10 mouse cellular contexts compared by ENCODE assay signal in the genomic region with DNA sequence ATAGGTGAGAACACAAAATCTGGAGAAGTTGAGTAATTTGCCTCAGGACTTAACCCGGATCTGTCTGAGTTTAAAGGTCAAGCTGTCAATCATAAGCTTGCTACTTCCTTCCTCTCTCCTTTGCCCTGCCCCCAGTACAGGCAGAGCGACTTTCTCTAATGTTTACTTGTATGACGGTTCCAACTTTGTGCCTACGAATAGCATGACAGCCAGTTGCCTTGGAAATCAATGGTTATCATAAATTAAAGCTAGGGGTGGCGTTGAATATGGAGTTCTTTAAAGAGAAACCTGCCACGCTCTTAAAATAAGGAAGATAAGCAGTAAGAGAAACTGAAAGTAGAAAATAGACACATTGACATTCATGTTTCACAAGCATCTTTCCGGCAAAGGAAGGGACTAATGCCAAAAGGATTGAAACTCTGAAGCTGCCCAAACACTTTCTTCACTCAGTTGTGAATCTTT. TPM values are rescaled to one million over a fixed set of nuclear protein-coding genes. Genes with fewer than 3 reads are reported as not detected.
DNase-seq lines count a peak whose midpoint lies in the region; ATAC-seq and TF ChIP-seq lines count a peak whose summit lies in the region.
"Had no signal": no experiment of that assay in that cellular context is flagged by ENCODE, and none has a peak within 500 bp of the region (broad histone marks: within the 10 kb centered on the region; RNA-seq: fewer than 3 reads in every experiment).

No protein-coding gene starts in this region.

- no peak for TF ChIP-seq CTCF in G1E (IDR thresholded peaks at IDR 0.05; ENCODE audit: low read depth, low read length)
- no peak for TF ChIP-seq CTCF in lung, postnatal 0 days (IDR thresholded peaks at IDR 0.05)

- H3K4me3 ChIP-seq in G1E (ENCODE audit: low read depth, low read length): peak overlapping the region; percentile 60
- 0 out of 2 replicates have a peak overlapping the region, but pooled peaks have one; percentile 16 for H3K4me3 ChIP-seq in intestine, embryonic 15.5 days (replicated peaks)
- H3K4me3 ChIP-seq in lung, postnatal 0 days (ENCODE audit: low read depth, low read length): peak overlapping the region; percentile 36

- H3K9me3 ChIP-seq in G1E (replicated peaks): no peaks in the 10 kb centered on the region
- H3K9me3 ChIP-seq in intestine, embryonic 15.5 days: no peaks in the 10 kb centered on the region
- H3K9me3 ChIP-seq in lung, postnatal 0 days (ENCODE audit: low read length): no peaks in the 10 kb centered on the region

- 31% methylated on average over 7 of the region's 7 CpGs for WGBS in intestine, embryonic 15.5 days
- 15% methylated on average over 7 of the region's 7 CpGs for WGBS in lung, postnatal 0 days

- H3K4me2 ChIP-seq in intestine, embryonic 15.5 days (replicated peaks): peak overlapping the region; percentile 39
- H3K4me2 ChIP-seq in lung, postnatal 0 days (replicated peaks; ENCODE audit: low read depth, low read length): peak overlapping the region; percentile 30; the same call in 1 of the 2 replicates
- H3K4me2 ChIP-seq: lung, embryonic 14.5 days had no signal

- TF ChIP-seq EP300 in lung, postnatal 0 days (IDR thresholded peaks at IDR 0.05): peak; percentile 46; the same call in 1 of the 2 replicates

- no peak overlapping the region for H3K9ac ChIP-seq in intestine, embryonic 15.5 days
- H3K9ac ChIP-seq in lung, postnatal 0 days (replicated peaks; ENCODE audit: low read depth): no peak overlapping the region
- H3K9ac ChIP-seq: lung, embryonic 14.5 days had no signal

- no peaks in the 10 kb centered on the region for H3K36me3 ChIP-seq in G1E (replicated peaks)
- H3K36me3 ChIP-seq in intestine, embryonic 15.5 days: no peaks in the 10 kb centered on the region
- no peaks in the 10 kb centered on the region for H3K36me3 ChIP-seq in lung, postnatal 0 days (ENCODE audit: insufficient read depth, low read length)

- H3K27me3 ChIP-seq in G1E (ENCODE audit: insufficient read depth, low read length): peaks cover 6% of the 10 kb centered on the region
- H3K27me3 ChIP-seq in intestine, embryonic 15.5 days (replicated peaks): no peaks in the 10 kb centered on the region
- no peaks in the 10 kb centered on the region for H3K27me3 ChIP-seq in lung, postnatal 0 days (replicated peaks; ENCODE audit: insufficient read depth, low read length)

- peaks cover 7% of the 10 kb centered on the region for H3K4me1 ChIP-seq in G1E (ENCODE audit: insufficient read depth, low read depth, low read length)
- peaks cover 3% of the 10 kb centered on the region; the same call in 1 of the 2 replicates for H3K4me1 ChIP-seq in intestine, embryonic 15.5 days (replicated peaks)
- H3K4me1 ChIP-seq in lung, postnatal 0 days (ENCODE audit: insufficient read depth, low read depth, low read length): no peaks in the 10 kb centered on the region

- ATAC-seq in G1E (ENCODE audit: extremely low read depth, insufficient number of reproducible peaks, low FRiP score, poor library complexity, severe bottlenecking): peak; percentile 92
- ATAC-seq in intestine, embryonic 15.5 days: 0 out of 2 replicates have a peak, but pooled peaks have one; percentile 45
- ATAC-seq in lung, postnatal 0 days: peak; percentile 80

- DNase-seq in 416B (ENCODE audit: low read depth) (peak; percentile 84), G1E (ENCODE audit: low spot score) (peak; percentile 30)
- DNase-seq in lung, postnatal 0 days (ENCODE audit: low spot score): peak; percentile 79
- DNase-seq in thymus, postnatal 10 days (ENCODE audit: low spot score in 2 of 2): peak; percentile 13 to 45
- DNase-seq in urinary bladder, postnatal 4 days (ENCODE audit: low spot score in 2 of 2): no peak
- no peak for DNase-seq in layer of hippocampus, adult 9-10 months (ENCODE audit: low spot score)
- no peak for DNase-seq in right cerebral cortex, postnatal 4 days
- DNase-seq: lung, embryonic 14.5 days had no signal

- H3K27ac ChIP-seq in intestine, embryonic 15.5 days: no peak overlapping the region
- H3K27ac ChIP-seq in lung, postnatal 0 days (ENCODE audit: low read length): peak overlapping the region; percentile 71; the same call in 1 of the 2 replicates

RNA-seq across cellular contexts. Expression of a gene that starts 18.5 kb away (rescaled TPM):
- total RNA-seq in G1E (2014; fragmentation: Nextera tagmentation): 147 and 158 TPM in 2 replicates
- total RNA-seq in G1E (2017): 103 and 112 TPM in 2 replicates
- 10.4 and 13.1 TPM in 2 replicates for polyA plus RNA-seq in G1E (2012)
- polyA plus RNA-seq in intestine, embryonic 15.5 days (2015; fragmentation: Nextera tagmentation; extraction: Ambion mirVana): 60.3 and 67.6 TPM in 2 replicates
- 20.3 and 22.6 TPM in 2 replicates for polyA plus RNA-seq in lung, postnatal 0 days (2015; fragmentation: Nextera tagmentation; extraction: Ambion mirVana)

RNA-seq across cellular contexts. Expression of a gene that starts 39.7 kb away (rescaled TPM):
- total RNA-seq in G1E (2014; fragmentation: Nextera tagmentation) (not detected in 2 replicates), G1E (2017) (not detected in 2 replicates)
- not detected in 2 replicates for polyA plus RNA-seq in G1E (2012)
- polyA plus RNA-seq in intestine, embryonic 15.5 days (2015; fragmentation: Nextera tagmentation; extraction: Ambion mirVana): not detected in 2 replicates
- polyA plus RNA-seq in lung, postnatal 0 days (2015; fragmentation: Nextera tagmentation; extraction: Ambion mirVana): not detected in 2 replicates
- polyA plus RNA-seq: embryonic facial prominence, embryonic 11.5 days; lung, embryonic 14.5 days had no signal

Comparison
In these comparisons a context has a peak if more than half of its experiments do, and no peak if none do; other contexts are left out.
1. DNase-seq: peak in 416B (single experiment), G1E (single experiment), lung, postnatal 0 days (single experiment) and thymus, postnatal 10 days (2 of 2); none in urinary bladder, postnatal 4 days (0 of 2), layer of hippocampus, adult 9-10 months (single experiment) and right cerebral cortex, postnatal 4 days (single experiment).
2. Peak in every context shown above with its lines, with median percentiles within 50 percentile points of each other: ATAC-seq and H3K4me3 ChIP-seq.